22 mouse cellular contexts compared by ENCODE assay signal in the genomic region with DNA sequence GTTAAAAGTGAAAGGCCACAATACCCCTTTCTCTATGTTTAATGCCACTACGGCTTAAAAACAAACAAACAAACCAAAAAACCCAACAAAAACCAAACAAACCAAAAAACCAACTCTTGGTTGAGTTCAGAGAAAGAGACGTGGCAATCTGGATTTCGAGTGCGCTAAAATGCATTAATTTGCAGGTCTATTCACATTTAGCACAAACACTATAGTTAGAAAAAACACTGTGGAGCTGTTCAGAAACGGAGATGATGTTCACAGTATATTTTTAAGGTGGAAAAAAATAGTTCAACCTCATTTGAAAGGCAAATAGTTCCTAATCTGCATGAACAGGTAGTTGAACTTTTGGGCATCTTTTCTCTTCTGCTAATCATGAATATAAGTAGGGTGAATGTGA.
"Had no signal": no experiment of that assay in that cellular context is flagged by ENCODE, and none has a peak within 500 bp of the region (broad histone marks: within the 10 kb centered on the region; RNA-seq: fewer than 3 reads in every experiment).

No protein-coding gene starts in this region.

- DNase-seq: heart, postnatal 10 days; heart, postnatal 14 days; heart, postnatal 36 days; heart, postnatal 4 days; kidney, adult 11 months; kidney, adult 18-20 months; kidney, adult 2 months; kidney, adult 8-10 months; kidney, adult 9 months; kidney, postnatal 10 days; kidney, postnatal 14 days; kidney, postnatal 25 days; kidney, postnatal 36 days; kidney, postnatal 4 days; layer of hippocampus, adult 9-11 months; layer of hippocampus, postnatal 36 days had no signal

- ATAC-seq: hindbrain, embryonic 16.5 days; hindbrain, postnatal 0 days; inflammation-experienced regulatory T-cells, adult 6 months; intestine, embryonic 15.5 days; intestine, embryonic 16.5 days; intestine, postnatal 0 days had no signal
